In the genomic region with DNA sequence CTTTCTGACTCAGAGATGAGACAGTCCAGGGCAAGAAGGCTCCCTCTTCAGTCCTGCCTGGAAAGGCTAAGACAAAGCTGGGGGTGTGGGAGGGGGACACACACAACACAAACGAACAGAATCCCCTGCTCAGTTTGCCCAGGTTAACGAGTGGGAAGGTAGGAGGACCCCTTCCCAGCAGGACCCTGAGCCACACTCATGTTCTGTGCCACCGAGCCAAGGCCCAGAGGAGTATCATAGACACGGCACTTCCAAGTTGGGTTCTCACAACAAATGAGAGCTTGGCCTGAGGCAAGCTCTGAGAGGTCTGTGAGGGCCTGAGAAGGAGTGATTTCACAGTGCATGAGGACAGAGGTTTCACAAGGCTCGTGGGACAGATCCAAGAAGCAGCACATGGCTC, we compare ENCODE assay signal across 32 mouse cellular contexts.
"Had no signal": no experiment of that assay in that cellular context is flagged by ENCODE, and none has a peak within 500 bp of the region (broad histone marks: within the 10 kb centered on the region; RNA-seq: fewer than 3 reads in every experiment).

No protein-coding gene starts in this region.

- H3K4me1 ChIP-seq: limb, embryonic 13.5 days; limb, embryonic 15.5 days; liver, embryonic 13.5 days; liver, embryonic 15.5 days; lung, embryonic 15.5 days; midbrain, embryonic 10.5 days; midbrain, embryonic 12.5 days; midbrain, embryonic 13.5 days; midbrain, embryonic 15.5 days; neural tube, embryonic 12.5 days had no signal

- H3K27ac ChIP-seq: limb, embryonic 10.5 days; limb, embryonic 12.5 days; limb, embryonic 13.5 days; limb, embryonic 15.5 days; liver, embryonic 12.5 days; liver, embryonic 13.5 days; liver, embryonic 14.5 days; liver, embryonic 15.5 days; lung, embryonic 15.5 days; macrophage; midbrain, embryonic 10.5 days; midbrain, embryonic 12.5 days; midbrain, embryonic 13.5 days; midbrain, embryonic 15.5 days; neural tube, embryonic 12.5 days had no signal

- H3K9me3 ChIP-seq: limb, embryonic 10.5 days; limb, embryonic 12.5 days; limb, embryonic 13.5 days; limb, embryonic 15.5 days; liver, embryonic 12.5 days; liver, embryonic 13.5 days; liver, embryonic 15.5 days; lung, embryonic 15.5 days; megakaryocyte, embryonic 14.5 days; midbrain, embryonic 10.5 days; midbrain, embryonic 12.5 days; midbrain, embryonic 13.5 days; midbrain, embryonic 15.5 days; neural tube, embryonic 12.5 days had no signal

- DNase-seq: left cerebral cortex, postnatal 4 days; liver; liver, embryonic 13.5 days; liver, postnatal 0 days; lung, adult 18-20 months; lung, adult 2 months; lung, embryonic 14.5 days; lung, postnatal 10 days; lung, postnatal 14 days; lung, postnatal 36 days; lung, postnatal 4 days; midbrain, embryonic 14.5 days had no signal

- H3K4me3 ChIP-seq: limb, embryonic 10.5 days; limb, embryonic 12.5 days; limb, embryonic 13.5 days; limb, embryonic 15.5 days; liver, embryonic 12.5 days; liver, embryonic 13.5 days; liver, embryonic 15.5 days; lung, embryonic 15.5 days; megakaryocyte, embryonic 14.5 days; midbrain, embryonic 10.5 days; midbrain, embryonic 12.5 days; midbrain, embryonic 13.5 days; midbrain, embryonic 15.5 days; myocyte; neural tube, embryonic 12.5 days had no signal

- H3K4me2 ChIP-seq: limb, embryonic 12.5 days; limb, embryonic 13.5 days; limb, embryonic 15.5 days; liver, embryonic 11.5 days; liver, embryonic 12.5 days; liver, embryonic 13.5 days; liver, embryonic 15.5 days; lung, embryonic 14.5 days; lung, embryonic 15.5 days; midbrain, embryonic 11.5 days; midbrain, embryonic 12.5 days; midbrain, embryonic 13.5 days; midbrain, embryonic 15.5 days; neural tube, embryonic 12.5 days had no signal

- H3K36me3 ChIP-seq: limb, embryonic 10.5 days; limb, embryonic 12.5 days; limb, embryonic 13.5 days; limb, embryonic 15.5 days; liver, embryonic 12.5 days; liver, embryonic 13.5 days; liver, embryonic 15.5 days; lung, embryonic 15.5 days; midbrain, embryonic 10.5 days; midbrain, embryonic 12.5 days; midbrain, embryonic 13.5 days; midbrain, embryonic 15.5 days; neural tube, embryonic 12.5 days had no signal

- ATAC-seq: liver, embryonic 12.5 days; liver, postnatal 0 days; lung, postnatal 0 days; midbrain, embryonic 13.5 days; midbrain, embryonic 15.5 days; midbrain, embryonic 16.5 days had no signal

- H3K27me3 ChIP-seq: limb, embryonic 12.5 days; limb, embryonic 13.5 days; limb, embryonic 15.5 days; liver, embryonic 12.5 days; liver, embryonic 13.5 days; liver, embryonic 15.5 days; lung, embryonic 15.5 days; midbrain, embryonic 12.5 days; midbrain, embryonic 13.5 days; midbrain, embryonic 15.5 days; neural tube, embryonic 12.5 days had no signal

- H3K9ac ChIP-seq: limb, embryonic 12.5 days; limb, embryonic 13.5 days; limb, embryonic 15.5 days; liver, embryonic 12.5 days; liver, embryonic 13.5 days; liver, embryonic 14.5 days; liver, embryonic 15.5 days; liver, postnatal 0 days; lung, embryonic 14.5 days; lung, embryonic 15.5 days; midbrain, embryonic 12.5 days; midbrain, embryonic 13.5 days; midbrain, embryonic 15.5 days; neural tube, embryonic 12.5 days had no signal
